Mouse (Mus musculus): ENCODE data around the gene Rdh14.

Gene Rdh14

DNA sequence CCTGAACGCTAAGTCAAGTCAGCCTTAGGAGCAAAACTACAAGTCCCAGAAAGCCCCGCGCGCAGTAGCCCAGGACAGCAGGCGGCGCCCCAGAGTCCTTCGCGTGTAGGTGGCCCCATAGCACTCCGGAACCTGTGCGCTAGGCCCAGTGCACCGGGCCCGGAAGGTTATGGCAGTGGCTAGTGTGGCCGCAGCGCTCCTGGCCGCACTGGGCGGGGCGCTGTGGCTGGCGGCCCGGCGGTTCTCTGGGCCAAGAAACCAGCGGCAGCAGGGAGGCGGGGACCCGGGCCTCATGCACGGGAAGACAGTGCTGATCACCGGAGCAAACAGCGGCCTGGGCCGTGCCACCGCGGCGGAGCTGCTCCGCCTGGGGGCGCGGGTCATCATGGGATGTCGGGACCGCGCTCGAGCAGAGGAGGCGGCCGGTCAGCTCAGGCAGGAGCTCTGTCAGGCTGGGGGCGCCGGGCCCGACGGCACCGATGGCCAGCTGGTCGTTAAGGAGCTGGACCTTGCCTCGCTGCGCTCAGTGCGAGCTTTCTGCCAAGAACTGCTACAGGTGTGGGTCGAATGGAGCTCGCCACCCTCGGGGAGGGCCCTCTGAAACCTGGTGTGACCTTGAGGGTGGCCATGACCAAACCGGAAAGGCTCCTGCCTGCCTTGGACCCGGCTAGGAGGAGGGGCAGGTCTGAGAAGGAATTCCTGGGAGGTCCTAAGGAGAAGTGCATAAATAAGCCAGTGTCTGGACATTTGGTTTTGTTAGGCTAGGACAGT is at the start of gene Rdh14:
Gene Rdh14, plus strand, starts transcription at position 102 of the 771 bp plus-strand sequence.
- DNase-seq: peak; percentile 99

- DNase-seq: no peak
Measured at GRCm38 (mm10) chr12:10350706-10351105, 39.9 kb upstream of the Rdh14 start.

DNA sequence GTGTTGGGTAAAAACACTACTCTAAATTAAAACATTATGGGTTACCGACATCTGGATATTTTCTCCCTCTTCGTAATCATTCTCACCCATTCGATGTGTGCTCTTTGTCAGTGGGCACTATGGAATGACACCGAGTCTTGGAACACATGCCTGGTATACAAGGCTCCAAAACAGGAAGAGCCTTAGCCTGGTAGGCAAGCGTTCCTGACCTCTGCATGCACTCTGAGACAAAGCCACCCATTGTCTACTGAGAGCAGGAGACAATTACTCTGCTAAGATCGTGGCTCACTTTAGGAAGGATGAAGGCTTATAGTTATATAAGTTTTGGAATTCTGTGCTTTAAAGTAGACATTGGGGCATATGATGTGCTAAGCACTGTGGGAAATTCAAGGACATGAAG is 32.8 kb upstream of the Rdh14 start:
- no peak for DNase-seq

DNA sequence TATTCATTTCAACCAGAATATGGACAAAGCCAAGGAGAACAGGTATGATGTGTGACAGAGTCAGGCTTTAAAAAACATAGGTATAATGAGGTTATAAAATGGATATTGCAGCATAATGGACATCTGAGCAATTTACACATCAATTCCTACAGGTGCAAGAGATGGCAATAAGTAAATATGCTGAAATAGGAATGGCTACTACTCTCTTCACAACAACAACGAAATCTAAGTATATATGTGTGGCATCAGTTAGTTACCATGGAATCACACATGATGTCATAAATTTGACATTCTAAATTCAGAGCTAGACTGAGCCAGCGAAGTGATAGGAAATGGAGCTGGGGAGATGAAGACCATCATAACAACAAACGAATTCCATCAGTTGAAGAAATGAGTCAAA is 20.9 kb upstream of the Rdh14 start, which contains the start of gene Nt5c1b:
Gene Nt5c1b, plus strand, starts transcription at position 301 of the 400 bp plus-strand sequence.
- DNase-seq: no peak

DNA sequence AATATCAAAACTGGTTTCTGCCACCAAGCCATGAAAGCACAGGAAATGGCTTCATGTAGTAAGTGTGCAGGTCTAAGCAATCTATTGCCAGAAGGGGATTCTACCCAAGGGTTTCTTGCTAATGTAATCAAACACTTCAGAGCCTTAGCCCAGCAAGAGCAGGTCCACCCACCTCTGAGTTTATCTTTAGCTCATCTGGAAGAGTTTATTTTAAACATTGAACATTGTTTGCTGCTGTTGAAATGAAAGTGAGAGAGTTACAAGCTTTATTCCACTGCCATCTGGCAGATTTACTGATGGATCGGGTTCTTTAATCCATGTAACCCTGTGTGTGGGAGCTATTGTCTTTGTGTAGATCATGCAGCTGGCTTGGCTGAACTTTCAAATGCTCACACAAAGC is 10.2 kb downstream of the Rdh14 start:
- no peak for DNase-seq

GRCm38 (mm10) chr12:10402421-10403115 is 12.0 kb downstream of the Rdh14 start:
- DNase-seq: no peak

DNA sequence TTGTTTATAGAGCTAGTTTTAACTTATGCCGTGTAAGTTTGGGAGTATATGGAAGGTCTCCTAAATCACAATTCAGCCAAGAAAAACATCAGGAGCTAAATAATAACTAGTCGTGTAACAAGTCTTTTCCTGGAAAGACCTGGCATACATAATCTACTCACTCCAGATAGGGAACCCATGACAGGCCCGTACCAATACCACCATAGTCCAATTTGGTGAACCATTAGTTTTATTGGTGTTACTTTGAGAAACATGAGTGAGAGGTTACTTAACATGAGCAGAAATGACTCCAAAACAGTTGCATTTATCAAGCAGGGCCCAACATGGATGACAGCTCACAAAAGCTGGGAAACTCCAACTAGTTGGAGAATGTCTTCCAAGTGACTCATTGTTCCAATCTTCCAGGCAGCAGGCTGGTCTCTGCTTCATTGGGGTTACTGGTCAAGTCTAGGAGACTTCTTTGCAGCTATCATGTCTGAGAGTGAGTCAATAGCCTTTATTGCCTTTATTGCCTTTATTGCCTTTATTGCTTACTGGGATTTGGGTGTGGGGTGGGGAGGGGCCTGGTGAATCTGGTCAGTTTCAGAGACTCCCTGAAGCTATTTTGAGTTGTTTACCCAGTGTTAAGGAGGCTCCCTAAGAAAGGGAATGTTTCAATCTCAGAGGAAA is 20.1 kb downstream of the Rdh14 start:
- no peak for DNase-seq

GRCm38 (mm10) chr12:10411453-10411852 is 20.9 kb downstream of the Rdh14 start:
- DNase-seq: no peak

- no peak for DNase-seq
Measured at GRCm38 (mm10) chr12:10422347-10422746, 31.8 kb downstream of the Rdh14 start.

DNA sequence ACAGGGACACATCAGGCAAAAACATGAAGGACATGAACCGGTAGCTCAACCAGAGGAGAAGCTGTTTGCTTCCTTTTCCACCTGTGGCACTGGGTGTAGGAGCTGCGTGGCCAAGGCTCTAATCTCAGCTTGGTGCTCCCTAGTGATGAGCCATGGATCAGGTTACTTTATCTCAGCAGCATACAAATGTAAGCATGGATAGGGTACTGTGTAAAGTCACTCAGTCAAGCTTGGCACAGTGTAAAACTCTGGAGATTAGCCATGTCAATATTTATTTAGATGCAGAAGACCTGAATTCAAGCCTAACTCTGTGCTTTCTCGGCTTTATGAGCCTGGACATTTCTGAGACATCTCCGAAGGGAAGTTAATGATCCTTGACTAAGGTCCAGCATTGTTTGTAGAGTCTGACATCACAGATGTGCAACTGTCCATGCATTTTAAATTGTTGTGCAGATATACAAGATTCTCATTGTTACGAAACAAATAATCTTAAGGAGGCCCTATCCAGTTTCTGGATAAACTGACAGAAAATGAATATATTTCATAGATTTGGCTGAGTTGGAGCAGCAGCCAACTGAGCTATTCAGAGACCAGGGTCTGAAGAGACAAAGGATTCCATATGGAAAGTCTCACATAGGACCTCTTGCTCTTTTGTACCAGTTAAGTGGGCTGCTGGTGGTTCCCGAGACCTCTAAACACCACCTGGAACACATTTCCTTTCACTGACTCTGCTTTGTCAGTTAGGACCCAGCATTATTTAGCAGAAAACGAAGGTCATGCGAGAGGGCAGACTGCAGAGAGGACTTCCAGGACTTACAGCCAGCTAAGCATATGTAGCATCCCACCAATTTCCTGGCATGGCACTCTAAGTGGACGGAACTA is 35.7 kb downstream of the Rdh14 start:
- DNase-seq: no peak

- no peak for DNase-seq
Measured at GRCm38 (mm10) chr12:10430999-10431398, 40.4 kb downstream of the Rdh14 start.

DNA sequence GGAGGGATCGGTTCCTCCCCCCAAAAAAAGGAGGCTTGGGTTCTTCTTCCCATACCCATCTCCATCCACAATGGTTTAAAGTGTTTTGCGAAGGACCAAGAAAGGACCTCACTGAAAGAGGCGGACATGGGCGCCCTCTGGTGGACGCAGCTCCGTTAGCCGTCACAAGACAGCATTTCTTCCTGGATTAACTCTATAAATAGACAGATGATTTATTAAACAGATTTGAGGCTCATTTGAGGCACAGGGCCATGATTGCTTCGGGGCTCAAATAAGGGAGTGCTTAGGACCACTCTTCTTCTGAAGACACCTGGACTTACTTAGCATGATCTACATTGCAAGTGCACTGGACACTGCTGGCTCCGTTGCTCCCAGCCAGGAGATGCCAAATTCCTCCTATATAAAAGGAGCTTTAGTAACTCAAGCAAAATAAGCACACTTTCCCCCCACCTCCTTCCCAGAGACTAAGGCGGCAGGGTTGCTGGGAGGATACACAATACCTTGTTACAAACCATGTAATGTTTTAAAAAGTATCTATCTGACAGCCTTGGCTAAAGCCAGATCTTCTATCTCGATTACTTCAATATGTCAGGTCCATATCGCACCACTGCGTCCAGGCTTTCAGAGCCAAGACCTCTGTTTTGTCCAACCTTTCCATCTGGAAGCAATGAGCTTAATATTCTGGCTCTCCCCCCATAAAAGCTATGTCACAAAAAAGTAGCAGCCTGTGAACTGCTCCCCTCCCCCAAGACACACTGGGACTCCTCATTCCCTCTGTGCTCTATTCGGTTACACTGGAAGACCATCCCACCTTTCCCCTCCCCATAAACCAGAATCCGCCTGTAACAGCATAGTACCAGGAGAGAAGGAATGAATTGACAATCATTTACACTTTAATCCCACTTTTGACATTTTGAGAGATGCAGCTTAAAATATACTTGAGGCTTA is 47.8 kb downstream of the Rdh14 start:
- peak; percentile 67 for DNase-seq

DNA sequence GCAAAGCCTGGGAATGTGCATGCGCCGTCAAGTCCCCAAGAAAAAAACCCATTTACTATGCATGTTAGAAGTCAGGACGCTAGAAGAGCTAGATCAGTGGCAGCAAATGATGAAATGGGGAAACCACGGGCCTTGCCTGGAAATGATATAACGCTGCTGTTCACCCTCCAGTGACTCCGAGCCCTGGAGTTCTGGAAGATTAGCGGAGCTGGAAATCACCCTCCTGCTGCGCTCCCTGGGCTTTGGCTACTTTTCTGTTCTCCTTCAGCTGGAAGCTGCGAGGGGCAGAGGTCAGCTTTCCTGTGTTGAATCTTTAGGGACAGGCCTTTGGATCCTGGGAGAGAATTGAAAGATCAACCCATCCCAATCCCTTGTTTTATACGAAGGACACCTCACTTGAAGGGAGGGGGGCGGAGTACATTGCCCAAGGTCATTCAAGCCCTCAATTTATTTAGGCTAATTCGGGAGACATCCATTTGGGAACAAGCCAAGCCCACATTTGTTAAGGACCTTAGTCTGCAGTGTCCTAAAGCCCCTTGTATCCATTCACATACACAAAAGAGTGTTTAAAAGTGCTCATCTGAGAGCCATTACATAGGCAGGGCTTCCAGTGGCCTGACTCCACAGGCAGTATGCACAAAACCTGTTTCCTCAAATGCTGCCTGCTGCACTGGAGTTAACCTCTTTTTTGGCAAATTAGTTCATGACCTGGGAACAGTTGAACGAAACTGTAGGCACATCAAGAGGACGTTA is 49.1 kb downstream of the Rdh14 start:
- no peak for DNase-seq

Data from cerebellum, adult 9-10 months (tissue).